ENCODE assay signal across 10 mouse cellular contexts in genomic region chr6:128021106-128021930, GRCm38 (mm10).
DNase-seq lines count a peak whose midpoint lies in the region; ATAC-seq and TF ChIP-seq lines count a peak whose summit lies in the region.
"Had no signal": no experiment of that assay in that cellular context is flagged by ENCODE, and none has a peak within 500 bp of the region (broad histone marks: within the 10 kb centered on the region; RNA-seq: fewer than 3 reads in every experiment).

No protein-coding gene starts in this region.

- no peaks in the 10 kb centered on the region for H3K27me3 ChIP-seq in heart, embryonic 15.5 days
- no peaks in the 10 kb centered on the region for H3K27me3 ChIP-seq in embryonic facial prominence, embryonic 14.5 days (replicated peaks; ENCODE audit: control insufficient read depth, insufficient read depth, low read length)
- no peaks in the 10 kb centered on the region for H3K27me3 ChIP-seq in hindbrain, embryonic 14.5 days (ENCODE audit: control insufficient read depth, insufficient read depth, low read length)
- no peaks in the 10 kb centered on the region for H3K27me3 ChIP-seq in midbrain, postnatal 0 days (ENCODE audit: insufficient read depth, low read length)

- WGBS in heart, embryonic 15.5 days, result 28% methylated on average over 8 of the region's 10 CpGs
- WGBS in embryonic facial prominence, embryonic 14.5 days, result 26% methylated on average over 10 of the region's 10 CpGs
- WGBS in hindbrain, embryonic 14.5 days, result 23% methylated on average over 10 of the region's 10 CpGs
- WGBS in midbrain, postnatal 0 days, result 48% methylated on average over 7 of the region's 10 CpGs

- H3K4me1 ChIP-seq in heart, embryonic 15.5 days (replicated peaks), result peaks cover 45% of the 10 kb centered on the region
- H3K4me1 ChIP-seq in embryonic facial prominence, embryonic 14.5 days (ENCODE audit: control insufficient read depth, insufficient read depth, low read length), result peaks cover 50% of the 10 kb centered on the region
- peaks cover 27% of the 10 kb centered on the region for H3K4me1 ChIP-seq in hindbrain, embryonic 14.5 days (replicated peaks; ENCODE audit: control insufficient read depth, insufficient read depth, low read length)
- peaks cover 23% of the 10 kb centered on the region for H3K4me1 ChIP-seq in midbrain, postnatal 0 days (ENCODE audit: insufficient read depth, low read length)

- H3K4me2 ChIP-seq in heart, embryonic 15.5 days, result peak overlapping the region; percentile 17; the same call in 1 of the 2 replicates
- no peak overlapping the region for H3K4me2 ChIP-seq in embryonic facial prominence, embryonic 14.5 days (ENCODE audit: low read depth, low read length)
- no peak overlapping the region for H3K4me2 ChIP-seq in hindbrain, embryonic 14.5 days (replicated peaks)
- no peak overlapping the region for H3K4me2 ChIP-seq in midbrain, postnatal 0 days (ENCODE audit: low read depth, low read length, poor library complexity, severe bottlenecking)

- DNase-seq in heart, postnatal 36 days, result no peak
- peak; percentile 51 for DNase-seq in embryonic facial prominence, embryonic 14.5 days (ENCODE audit: low spot score)
- DNase-seq in hindbrain, embryonic 14.5 days (ENCODE audit: low spot score), result no peak
- no peak for DNase-seq in midbrain, postnatal 0 days (ENCODE audit: low spot score)
- DNase-seq in thymus, postnatal 25 days, result no peak
- DNase-seq in adrenal gland, postnatal 36 days, result no peak
- no peak for DNase-seq in T-cell, adult 2 months (ENCODE audit: low spot score)
- DNase-seq: adrenal gland, adult 8-10 months; heart, postnatal 10 days had no signal

- TF ChIP-seq CTCF in midbrain, postnatal 0 days (IDR thresholded peaks at IDR 0.05), result no peak

- ATAC-seq in heart, embryonic 15.5 days (replicated peaks; ENCODE audit: insufficient number of reproducible peaks, insufficient read depth, low FRiP score, low read depth), result 0 out of 2 replicates have a peak, but pooled peaks have one; percentile 15
- ATAC-seq in embryonic facial prominence, embryonic 14.5 days (ENCODE audit: low read depth), result peak; percentile 32
- ATAC-seq in hindbrain, embryonic 14.5 days (ENCODE audit: low FRiP score), result 0 out of 2 replicates have a peak, but pooled peaks have one; percentile 17
- peak; percentile 45; the same call in 1 of the 2 replicates for ATAC-seq in midbrain, postnatal 0 days (ENCODE audit: low FRiP score)

- peak overlapping the region; percentile 33 for H3K27ac ChIP-seq in heart, embryonic 15.5 days
- peak overlapping the region; percentile 46 for H3K27ac ChIP-seq in embryonic facial prominence, embryonic 14.5 days (replicated peaks; ENCODE audit: low read depth, low read length)
- H3K27ac ChIP-seq in hindbrain, embryonic 14.5 days, result no peak overlapping the region
- H3K27ac ChIP-seq in midbrain, postnatal 0 days (ENCODE audit: low read depth, low read length), result peak overlapping the region; percentile 69

- no peaks in the 10 kb centered on the region for H3K9me3 ChIP-seq in heart, embryonic 15.5 days (replicated peaks)
- H3K9me3 ChIP-seq in embryonic facial prominence, embryonic 14.5 days (ENCODE audit: control insufficient read depth, low read length), result no peaks in the 10 kb centered on the region
- no peaks in the 10 kb centered on the region for H3K9me3 ChIP-seq in hindbrain, embryonic 14.5 days (ENCODE audit: control insufficient read depth, low read length)
- no peaks in the 10 kb centered on the region for H3K9me3 ChIP-seq in midbrain, postnatal 0 days (ENCODE audit: low read length)

- intact Hi-C loops in heart, postnatal 36 days (cut with DNase I), result no loop called here

- H3K9ac ChIP-seq in heart, embryonic 15.5 days, result peak overlapping the region; percentile 15
- 0 out of 2 replicates have a peak overlapping the region, but pooled peaks have one; percentile 6 for H3K9ac ChIP-seq in embryonic facial prominence, embryonic 14.5 days (ENCODE audit: low read depth, low read length)
- H3K9ac ChIP-seq in hindbrain, embryonic 14.5 days, result peak overlapping the region; percentile 28; the same call in 1 of the 2 replicates
- no peak overlapping the region for H3K9ac ChIP-seq in midbrain, postnatal 0 days (replicated peaks; ENCODE audit: low read length, poor library complexity, severe bottlenecking)

- H3K36me3 ChIP-seq in heart, embryonic 15.5 days, result no peaks in the 10 kb centered on the region
- peaks cover 4% of the 10 kb centered on the region; the same call in 1 of the 2 replicates for H3K36me3 ChIP-seq in embryonic facial prominence, embryonic 14.5 days (ENCODE audit: control insufficient read depth, insufficient read depth, low read length)
- no peaks in the 10 kb centered on the region for H3K36me3 ChIP-seq in hindbrain, embryonic 14.5 days (replicated peaks; ENCODE audit: control insufficient read depth, insufficient read depth)
- H3K36me3 ChIP-seq in midbrain, postnatal 0 days (ENCODE audit: insufficient read depth, low read length), result no peaks in the 10 kb centered on the region

- H3K4me3 ChIP-seq in heart, embryonic 15.5 days, result no peak overlapping the region
- no peak overlapping the region for H3K4me3 ChIP-seq in embryonic facial prominence, embryonic 14.5 days (ENCODE audit: low read depth, low read length)
- H3K4me3 ChIP-seq in hindbrain, embryonic 14.5 days (replicated peaks; ENCODE audit: low read length), result no peak overlapping the region
- no peak overlapping the region for H3K4me3 ChIP-seq in midbrain, postnatal 0 days (ENCODE audit: low read depth, low read length)
